Mouse (Mus musculus) midbrain, embryonic 10.5 days (tissue): ENCODE results near the gene Olfr414. TPM values are rescaled to one million over a fixed set of nuclear protein-coding genes. Genes with fewer than 3 reads are reported as not detected.

Experiments
- polyA plus RNA-seq: library from polyadenylated mRNA; unstranded; fragments of >200 nt; fragmentation: Nextera tagmentation; extraction: Ambion mirVana; gene quantifications from 2 replicates; pipeline ENCODE4 v1.2.1, GENCODE M21; 2016

The Olfr414 gene
- polyA plus RNA-seq, 1 experiment from 2014 or later = not detected

Other genes starting within 250 kb of the Olfr414 start
- not detected in 2 replicates for gene Olfr419, start 172.0 kb upstream of the Olfr414 start, polyA plus RNA-seq
- not detected in 2 replicates for gene Mptx1, start 93.5 kb upstream of the Olfr414 start, polyA plus RNA-seq
- gene Olfr417, start 58.9 kb upstream of the Olfr414 start, polyA plus RNA-seq = not detected in 2 replicates
- not detected in 2 replicates for gene Olfr248, start 33.0 kb upstream of the Olfr414 start, polyA plus RNA-seq
- gene Olfr220, start 18.0 kb downstream of the Olfr414 start, polyA plus RNA-seq = not detected in 2 replicates
- 5.6 and 7.3 TPM in 2 replicates for gene Fmn2, start 77.8 kb downstream of the Olfr414 start, polyA plus RNA-seq